Mouse (Mus musculus) liver, embryonic 15.5 days (tissue): ENCODE measurements around the gene Srsf10. TPM values are rescaled to one million over a fixed set of nuclear protein-coding genes. Genes with fewer than 3 reads are reported as not detected.

ENCODE experiments used
- polyA plus RNA-seq: library from polyadenylated mRNA; unstranded; fragments of >200 nt; fragmentation: Nextera tagmentation; extraction: Ambion mirVana; gene quantifications from 2 replicates; pipeline ENCODE4 v1.2.1, GENCODE M21; 2015

The Srsf10 gene
- polyA plus RNA-seq, 1 experiment from 2014 or later: 90.0 TPM

Other genes with a start within 250 kb of the Srsf10 start
- gene Ifnlr1, start 169.5 kb upstream of the Srsf10 start, polyA plus RNA-seq: 0.18 and 0.30 TPM in 2 replicates
- 0.55 and 0.56 TPM in 2 replicates for gene Il22ra1, start 127.6 kb upstream of the Srsf10 start, polyA plus RNA-seq
- gene Myom3, start 96.0 kb upstream of the Srsf10 start, polyA plus RNA-seq: 0.36 and 0.63 TPM in 2 replicates
- 77.1 and 78.3 TPM in 2 replicates for gene Pnrc2, start 18.1 kb downstream of the Srsf10 start, polyA plus RNA-seq
- 2.8 and 3.0 TPM in 2 replicates for gene Cnr2, start 39.6 kb downstream of the Srsf10 start, polyA plus RNA-seq
- gene Fuca1, start 65.0 kb downstream of the Srsf10 start, polyA plus RNA-seq: 24.0 and 29.4 TPM in 2 replicates
- gene Hmgcl, start 90.7 kb downstream of the Srsf10 start, polyA plus RNA-seq: 91.4 and 96.5 TPM in 2 replicates
- 38.6 and 46.9 TPM in 2 replicates for gene Gale, start 108.0 kb downstream of the Srsf10 start, polyA plus RNA-seq
- gene Lypla2, start 116.9 kb downstream of the Srsf10 start, polyA plus RNA-seq: 40.4 and 49.5 TPM in 2 replicates
- 73.9 and 81.7 TPM in 2 replicates for gene Pithd1, start 131.5 kb downstream of the Srsf10 start, polyA plus RNA-seq
- 27.0 and 29.6 TPM in 2 replicates for gene Eloa, start 166.0 kb downstream of the Srsf10 start, polyA plus RNA-seq
- 212 and 240 TPM in 2 replicates for gene Rpl11, start 197.7 kb downstream of the Srsf10 start, polyA plus RNA-seq